Mouse (Mus musculus) thymus, postnatal 36 days (tissue): ENCODE results near the gene Txn2.
A peak's percentile ranks its signal among the peaks of the same experiment; 100 is the strongest.

ENCODE experiments used
- DNase-seq, 2 experiments: peaks; one replicate each; pipeline ENCODE4 v3.0.0; 2022; ENCODE audit warnings: mixed read lengths in 2 of 2

Gene Txn2

GRCm38 (mm10) chr15:77928673-77929331, at the start of gene Txn2:
Txn2 (minus strand) TSS chr15:77929006.
- peak; percentile 92 to 95 for DNase-seq

- DNase-seq: no peak
These were observed 48.9 kb upstream of the Txn2 start for GRCm38 (mm10) chr15:77977663-77978062.

GRCm38 (mm10) chr15:77974165-77974841, 45.5 kb upstream of the Txn2 start:
- no peak for DNase-seq

- DNase-seq: peak; percentile 96 to 97
These were observed 41.9 kb upstream of the Txn2 start, which contains the start of gene Eif3d for GRCm38 (mm10) chr15:77970470-77971292. Eif3d (minus strand) TSS chr15:77970813.

GRCm38 (mm10) chr15:77969940-77970469, 41.2 kb upstream of the Txn2 start:
- no peak for DNase-seq

- no peak for DNase-seq
These were observed 36.3 kb upstream of the Txn2 start for GRCm38 (mm10) chr15:77965117-77965528.

- DNase-seq: no peak
These were observed 33.6 kb upstream of the Txn2 start for GRCm38 (mm10) chr15:77962447-77962846.

GRCm38 (mm10) chr15:77960693-77961092, 31.9 kb upstream of the Txn2 start:
- DNase-seq: no peak

GRCm38 (mm10) chr15:77958071-77958470, 29.3 kb upstream of the Txn2 start:
- no peak for DNase-seq

- DNase-seq: no peak
These were observed 28.8 kb upstream of the Txn2 start for GRCm38 (mm10) chr15:77957625-77958024.

- peak; percentile 84 to 91 for DNase-seq
These were observed 27.6 kb upstream of the Txn2 start, which contains the start of gene Foxred2 for GRCm38 (mm10) chr15:77956404-77956901. Foxred2 (minus strand) TSS chr15:77956722.

GRCm38 (mm10) chr15:77955440-77956403, 26.9 kb upstream of the Txn2 start:
- peak in 1 of 2 experiments; percentile 38 for DNase-seq

GRCm38 (mm10) chr15:77954362-77954761, 25.6 kb upstream of the Txn2 start:
- no peak for DNase-seq

GRCm38 (mm10) chr15:77952921-77953320, 24.1 kb upstream of the Txn2 start:
- DNase-seq: no peak

GRCm38 (mm10) chr15:77949061-77949460, 20.3 kb upstream of the Txn2 start:
- DNase-seq: no peak

GRCm38 (mm10) chr15:77945711-77946110, 16.9 kb upstream of the Txn2 start:
- no peak for DNase-seq

GRCm38 (mm10) chr15:77941563-77941962, 12.8 kb upstream of the Txn2 start:
- no peak for DNase-seq

- DNase-seq: no peak
These were observed 9.7 kb upstream of the Txn2 start for GRCm38 (mm10) chr15:77938516-77938915.

GRCm38 (mm10) chr15:77935673-77936375, 7.0 kb upstream of the Txn2 start:
- no peak for DNase-seq

- DNase-seq: no peak
These were observed 6.2 kb upstream of the Txn2 start for GRCm38 (mm10) chr15:77934968-77935367.

GRCm38 (mm10) chr15:77934326-77934725, 5.5 kb upstream of the Txn2 start:
- peak in 1 of 2 experiments; percentile 8 for DNase-seq
